Mouse (Mus musculus) right cerebral cortex, adult 18-20 months (tissue): Measurements from ENCODE around the gene Fras1.
A peak's percentile ranks its signal among the peaks of the same experiment; 100 is the strongest.

ENCODE experiments used
- DNase-seq: peaks from one replicate; pipeline ENCODE4 v3.0.0; 2022; ENCODE audit warnings: mixed read lengths

The Fras1 gene

GRCm38 (mm10) chr5:96405139-96405842, 31.5 kb downstream of the Fras1 start:
- DNase-seq = no peak

GRCm38 (mm10) chr5:96408291-96408690, 34.5 kb downstream of the Fras1 start:
- no peak for DNase-seq

DNA sequence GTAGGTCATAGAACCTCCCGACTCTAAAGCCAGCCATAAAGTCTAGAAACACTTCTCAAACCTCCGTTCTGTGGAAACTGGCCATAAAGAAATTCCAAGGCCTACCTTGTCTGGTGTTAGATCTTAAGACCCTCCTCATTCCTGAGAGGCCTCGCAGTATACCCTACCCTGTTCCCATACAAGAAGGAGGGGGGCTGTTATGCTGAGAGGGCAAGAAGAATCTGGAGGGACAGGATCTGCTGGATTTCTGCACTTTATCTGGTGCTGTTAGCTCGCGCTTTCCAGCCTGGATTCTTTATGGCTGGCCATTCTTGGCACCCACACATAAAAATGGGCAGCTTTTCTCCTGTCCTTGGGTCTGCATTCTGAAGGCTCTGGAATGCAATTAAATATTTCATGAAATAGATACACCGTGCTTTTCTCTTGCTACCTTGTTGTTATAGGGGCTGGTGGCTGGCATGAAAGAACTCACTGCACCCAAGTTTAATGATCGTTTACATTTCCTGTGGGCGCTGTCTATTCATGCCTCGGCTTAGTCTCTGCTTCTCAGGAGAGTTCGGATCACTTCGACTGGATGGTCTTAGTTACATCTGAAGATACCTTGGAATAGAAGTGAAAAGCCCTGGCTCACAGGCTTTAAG, 39.1 kb downstream of the Fras1 start:
- no peak for DNase-seq

DNA sequence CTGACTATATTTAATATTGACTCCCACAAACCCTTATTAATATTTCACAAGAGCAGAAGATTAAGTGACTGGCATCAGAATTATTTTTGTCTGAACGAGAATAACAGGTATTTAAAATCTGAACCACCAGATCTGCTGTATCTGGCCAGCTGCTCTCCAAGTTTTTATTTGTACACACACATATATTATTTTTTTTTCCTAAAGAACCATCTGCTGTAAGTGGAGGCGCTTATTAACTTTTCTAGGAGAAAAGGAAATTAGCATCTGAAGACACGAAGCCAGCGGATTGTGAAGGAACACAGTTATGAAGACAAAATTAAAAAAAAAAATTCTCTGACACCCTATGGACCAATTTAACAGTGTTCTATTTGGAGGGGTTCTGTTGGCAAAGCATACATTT, 43.4 kb downstream of the Fras1 start:
- no peak for DNase-seq

DNA sequence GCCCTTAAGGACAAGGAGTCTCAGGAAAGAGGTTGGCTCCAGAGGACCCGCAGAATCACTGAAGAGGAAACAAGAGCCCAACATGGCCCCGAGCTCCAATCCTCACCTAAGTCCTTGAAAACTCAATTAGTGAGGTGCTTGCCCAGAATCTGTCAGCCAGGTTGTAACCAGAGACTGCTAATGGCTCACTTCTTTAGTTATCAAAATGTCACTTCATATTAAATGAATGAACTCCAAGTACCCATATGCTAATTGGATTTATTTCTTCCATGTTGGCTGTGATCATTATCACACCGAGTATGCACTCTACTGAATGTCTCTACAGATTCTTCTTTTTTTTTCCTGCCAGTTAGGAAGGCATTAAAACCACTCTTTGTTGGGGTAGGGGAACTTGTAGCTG, 47.8 kb downstream of the Fras1 start:
- no peak for DNase-seq

DNA sequence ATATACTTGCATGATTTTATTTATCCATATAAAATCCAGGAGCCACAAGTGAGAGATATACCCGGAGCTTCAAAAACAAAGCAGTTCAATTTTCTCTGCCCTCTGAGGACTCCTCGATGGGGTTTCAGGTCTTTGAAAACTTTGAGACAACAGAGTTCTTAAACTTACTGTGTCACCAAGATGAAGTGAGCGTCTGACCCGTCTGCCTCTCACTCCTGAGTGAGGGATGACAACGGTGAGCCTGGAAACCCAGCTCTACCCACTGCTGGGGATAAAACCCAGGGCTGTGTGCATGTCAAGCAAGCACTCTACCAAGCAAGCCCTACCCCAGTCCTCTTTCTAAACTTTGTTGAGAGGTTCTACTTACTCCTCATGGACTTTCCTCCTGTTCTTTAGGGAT, 49.0 kb downstream of the Fras1 start:
- no peak for DNase-seq

GRCm38 (mm10) chr5:96425391-96425790, 51.6 kb downstream of the Fras1 start:
- no peak for DNase-seq

- no peak for DNase-seq
Observed at GRCm38 (mm10) chr5:96429532-96430141, 55.9 kb downstream of the Fras1 start.

GRCm38 (mm10) chr5:96437870-96438269, 64.1 kb downstream of the Fras1 start:
- DNase-seq = no peak

DNA sequence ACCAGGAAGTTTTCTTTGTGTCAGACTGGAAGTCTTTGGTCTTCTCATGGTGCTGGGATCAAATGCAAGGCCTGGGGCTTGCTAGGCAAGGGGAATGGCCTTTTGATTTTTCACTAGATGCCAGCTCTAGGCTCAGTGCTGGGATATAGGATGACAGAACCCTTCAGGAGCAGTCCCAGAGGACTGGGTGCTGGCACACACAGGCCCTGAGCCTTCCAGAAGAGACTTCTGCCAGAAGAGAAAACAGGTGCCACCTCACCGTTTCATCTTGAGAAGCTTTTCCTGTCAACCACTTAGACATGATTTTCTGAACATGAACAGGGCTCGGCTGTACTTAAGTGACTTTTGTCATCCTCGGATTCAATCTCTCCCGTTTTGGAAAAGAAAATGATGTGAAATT, 66.1 kb downstream of the Fras1 start:
- DNase-seq = no peak

GRCm38 (mm10) chr5:96447460-96447859, 73.7 kb downstream of the Fras1 start:
- no peak for DNase-seq

- no peak for DNase-seq
Observed at GRCm38 (mm10) chr5:96452027-96452426, 78.3 kb downstream of the Fras1 start.

GRCm38 (mm10) chr5:96453386-96453785, 79.6 kb downstream of the Fras1 start:
- no peak for DNase-seq

GRCm38 (mm10) chr5:96454422-96454821, 80.7 kb downstream of the Fras1 start:
- DNase-seq = no peak

- DNase-seq = no peak
Observed at GRCm38 (mm10) chr5:96455241-96455640, 81.5 kb downstream of the Fras1 start.

DNA sequence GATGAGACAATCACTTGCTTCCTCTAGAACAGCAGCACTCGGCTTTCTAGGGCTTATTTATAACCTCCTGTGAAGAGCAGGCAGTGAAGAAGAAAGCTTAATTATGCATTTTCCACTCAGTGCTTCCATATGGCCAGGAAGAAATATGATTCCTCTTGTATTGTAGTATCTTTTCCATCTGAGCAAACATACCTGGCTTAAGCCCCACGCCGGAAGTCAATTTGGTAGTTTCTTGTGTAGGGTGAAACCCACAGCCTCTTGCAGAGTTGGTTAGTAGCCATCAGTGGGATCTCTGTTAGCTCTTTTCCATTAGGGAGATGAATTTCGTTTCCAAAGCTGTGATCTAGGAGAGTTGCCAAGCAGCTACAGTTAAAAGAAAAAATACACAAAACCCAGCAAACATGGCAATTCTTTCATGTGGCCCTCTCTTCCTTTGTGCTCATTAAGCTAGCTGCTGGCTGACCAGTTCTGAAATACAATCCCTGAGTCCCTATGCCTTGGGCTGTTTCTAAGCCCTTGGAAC, 83.7 kb downstream of the Fras1 start:
- peak; percentile 38 for DNase-seq

DNA sequence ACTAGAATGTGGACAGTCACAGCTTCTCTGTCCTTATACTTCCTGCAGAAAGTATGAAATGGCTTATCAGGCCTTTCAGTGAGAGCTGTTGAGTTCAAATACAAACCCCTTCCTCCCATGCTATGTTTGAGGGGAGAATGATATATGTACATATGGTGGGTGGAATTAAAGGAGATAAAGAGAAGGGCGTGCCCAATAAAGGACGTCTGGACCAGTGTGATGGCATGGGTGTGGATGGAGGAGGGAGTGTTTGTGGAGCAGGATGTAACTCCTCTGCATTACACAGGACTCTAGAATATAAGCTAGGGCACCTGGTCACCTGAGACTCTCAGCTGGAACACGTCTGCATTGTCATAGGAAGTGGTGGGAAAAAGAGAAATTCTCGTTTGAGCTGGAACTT, 85.8 kb downstream of the Fras1 start:
- no peak for DNase-seq

DNA sequence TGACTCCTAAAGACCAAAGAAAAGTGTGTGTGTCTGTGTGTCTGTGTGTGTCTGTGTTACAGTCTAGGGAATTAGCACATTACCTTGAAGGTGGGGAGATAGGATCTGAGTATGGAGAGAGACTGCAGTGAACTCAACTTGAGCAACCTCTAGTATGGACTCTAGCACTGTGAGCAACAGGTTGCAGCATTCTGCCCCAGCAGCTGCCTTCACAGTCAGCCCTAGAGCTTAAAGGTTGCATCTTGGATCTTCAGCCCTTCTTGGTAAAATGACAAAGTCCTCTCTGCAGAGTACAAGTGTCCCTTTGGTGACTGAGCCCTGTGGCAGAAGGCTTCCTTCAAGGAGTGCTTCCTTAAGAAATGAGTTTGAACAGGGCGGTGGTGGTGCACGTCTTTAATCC, 88.4 kb downstream of the Fras1 start:
- no peak for DNase-seq

DNA sequence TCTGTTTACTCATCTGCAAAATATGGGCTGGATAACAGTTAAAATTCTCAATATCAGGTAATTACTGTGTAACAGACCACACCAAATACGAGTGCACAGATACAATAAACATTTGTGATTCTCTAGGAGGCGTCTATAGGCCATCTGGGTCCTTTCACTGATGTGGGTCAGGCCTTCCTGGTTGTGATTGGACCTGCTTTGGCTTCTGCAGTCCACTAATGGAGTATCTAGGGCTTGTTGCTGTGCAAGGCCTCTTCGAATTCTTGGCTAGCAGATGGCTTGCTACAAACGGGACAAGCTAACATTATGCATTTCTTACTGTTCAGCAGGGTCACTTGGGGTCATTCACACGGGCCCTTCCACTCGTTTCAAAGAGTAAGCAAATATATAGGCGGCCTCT, 92.7 kb downstream of the Fras1 start:
- DNase-seq = no peak

DNA sequence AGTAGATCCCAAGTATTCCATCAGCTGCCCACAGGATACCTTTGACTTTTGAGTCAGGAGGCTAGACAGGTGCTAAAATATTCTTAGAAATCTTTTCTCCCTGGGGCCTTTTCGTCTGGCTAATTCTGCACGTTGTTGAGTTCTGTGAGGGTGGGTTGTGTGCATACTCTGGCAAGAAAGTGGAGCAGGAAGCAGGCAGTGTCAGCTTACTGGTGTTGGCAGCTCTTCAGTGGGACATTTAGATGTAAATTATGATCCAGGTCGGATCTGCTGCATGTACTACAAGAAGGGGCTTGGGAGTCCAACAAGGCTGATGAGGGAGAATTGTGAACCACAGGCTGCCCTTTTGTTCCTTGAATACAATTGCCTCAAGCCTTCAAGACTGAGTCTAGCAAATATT, 98.2 kb downstream of the Fras1 start:
- DNase-seq = no peak

DNA sequence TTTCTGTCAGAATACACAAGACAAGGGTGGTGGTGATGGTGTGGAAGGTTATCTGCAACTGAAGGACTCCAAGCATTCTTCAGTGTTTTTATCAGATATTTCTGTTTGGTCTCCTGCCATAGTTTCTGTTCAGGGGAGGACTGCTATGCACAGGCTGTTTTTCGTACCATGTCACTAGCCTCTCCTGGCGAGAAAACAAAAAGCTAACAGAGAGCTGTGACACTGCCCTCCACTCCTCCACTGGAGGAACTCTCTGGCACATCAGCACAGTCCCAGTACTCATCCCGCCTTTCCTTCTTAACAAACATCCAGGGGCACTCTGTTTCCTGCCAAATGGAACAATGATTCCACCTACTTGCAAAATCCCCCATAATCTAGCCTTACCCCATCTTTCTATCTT, 101.7 kb downstream of the Fras1 start:
- DNase-seq = no peak

DNA sequence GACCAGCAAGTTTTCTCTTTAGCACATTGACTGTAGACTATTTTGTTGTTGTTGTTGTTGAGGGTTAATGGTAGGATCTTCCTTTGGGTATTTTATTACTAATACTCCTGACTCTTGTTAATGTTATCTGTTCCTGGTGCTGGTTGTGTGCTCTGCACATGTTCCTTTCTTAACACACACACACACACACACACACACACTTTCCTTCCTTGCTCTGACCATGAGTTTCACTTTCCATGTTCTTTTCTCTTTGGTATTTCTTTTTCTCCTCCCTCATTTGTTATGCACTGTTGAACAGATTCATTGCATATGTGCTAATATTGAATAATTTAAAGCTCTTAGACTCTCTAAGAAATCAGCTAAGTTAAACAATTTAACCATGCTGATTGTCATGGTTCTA, 105.2 kb downstream of the Fras1 start:
- no peak for DNase-seq

DNA sequence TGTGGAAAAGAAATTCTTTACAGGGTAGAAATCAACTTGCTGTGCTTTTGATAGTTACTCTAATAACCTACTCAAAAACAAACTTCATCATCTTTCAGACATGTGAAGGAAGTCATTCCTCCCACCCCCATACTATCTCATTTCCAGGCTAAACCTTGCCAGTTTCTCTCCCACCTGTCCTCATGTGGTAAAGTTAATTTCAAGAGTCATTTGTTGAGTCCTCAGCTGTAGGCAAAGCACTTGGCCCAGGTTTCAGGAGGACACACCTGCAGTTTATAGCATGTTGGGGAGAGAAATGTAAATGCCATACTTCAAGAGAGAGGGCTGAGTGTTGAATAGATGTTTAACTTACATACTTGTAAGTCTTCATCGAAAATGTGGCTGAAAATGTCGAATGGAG, 107.4 kb downstream of the Fras1 start:
- DNase-seq = no peak

DNA sequence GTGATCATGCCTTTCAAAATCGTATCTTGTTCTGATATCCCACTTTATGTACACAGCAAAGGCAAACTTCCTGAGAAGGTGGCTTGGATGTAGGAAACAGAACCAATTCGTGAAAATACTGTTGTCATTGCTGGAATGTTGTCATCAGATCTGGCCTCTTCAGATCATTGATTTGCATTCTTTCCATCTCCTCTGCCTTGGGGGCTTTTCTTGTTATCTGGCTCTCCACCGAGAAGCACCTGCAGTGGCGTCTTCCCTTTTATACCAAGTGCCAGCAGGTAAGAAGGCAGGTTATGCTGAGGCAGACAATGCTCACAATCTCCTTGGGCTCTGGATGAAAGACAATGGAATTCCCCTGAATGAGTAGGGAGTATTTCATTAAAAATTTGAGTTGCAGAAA, 108.3 kb downstream of the Fras1 start:
- no peak for DNase-seq
